Mouse (Mus musculus): ENCODE results near the gene Kif5c. TPM values are rescaled to one million over a fixed set of nuclear protein-coding genes. Genes with fewer than 3 reads are reported as not detected.
A peak's percentile ranks its signal among the peaks of the same experiment; 100 is the strongest.

The Kif5c gene
- polyA plus RNA-seq, 1 experiment = not detected

GRCm38 (mm10) chr2:49730183-49730582, 111.1 kb downstream of the Kif5c start:
- TF ChIP-seq GATA1 (IDR thresholded peaks at IDR 0.05; ENCODE audit: low read length) = no peak
- no peak for TF ChIP-seq TAL1 (IDR thresholded peaks at IDR 0.05; ENCODE audit: low read length)
- H3K4me3 ChIP-seq (replicated peaks) = peak overlapping the region; percentile 57
- no peaks in the 10 kb centered on the region for H3K9me3 ChIP-seq (ENCODE audit: control insufficient read depth, low read length)
- H3K4me1 ChIP-seq (ENCODE audit: control insufficient read depth) = peaks cover 37% of the 10 kb centered on the region
- no peaks in the 10 kb centered on the region for H3K36me3 ChIP-seq (ENCODE audit: control insufficient read depth)
- H3K27me3 ChIP-seq (ENCODE audit: control insufficient read depth) = no peaks in the 10 kb centered on the region

GRCm38 (mm10) chr2:49732745-49733655, 113.9 kb downstream of the Kif5c start:
- no peaks in the 10 kb centered on the region for H3K36me3 ChIP-seq (ENCODE audit: control insufficient read depth)
- H3K27me3 ChIP-seq (ENCODE audit: control insufficient read depth) = no peaks in the 10 kb centered on the region
- H3K4me1 ChIP-seq (ENCODE audit: control insufficient read depth) = peaks cover 37% of the 10 kb centered on the region
- TF ChIP-seq GATA1 (IDR thresholded peaks at IDR 0.05; ENCODE audit: low read length) = no peak
- TF ChIP-seq TAL1 (IDR thresholded peaks at IDR 0.05; ENCODE audit: low read length) = no peak
- no peak overlapping the region for H3K4me3 ChIP-seq (replicated peaks)
- no peaks in the 10 kb centered on the region for H3K9me3 ChIP-seq (ENCODE audit: control insufficient read depth, low read length)

DNA sequence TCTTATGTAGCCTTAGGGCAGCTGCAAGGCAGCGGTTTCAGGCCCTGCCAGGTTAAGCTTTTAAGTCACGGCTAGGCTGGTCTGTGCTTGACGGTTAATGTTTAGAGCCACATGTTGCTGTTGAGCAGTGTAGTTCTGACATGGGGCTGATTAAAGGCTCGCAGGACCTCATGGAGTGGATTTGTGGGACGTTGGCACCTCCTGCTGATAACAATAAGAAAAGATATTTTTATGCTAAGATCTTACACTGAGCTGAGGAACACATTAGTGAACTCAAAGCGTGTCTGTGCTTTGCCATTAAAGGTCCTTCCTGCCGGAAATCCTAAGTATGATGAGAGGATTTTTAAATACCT, 114.5 kb downstream of the Kif5c start:
- TF ChIP-seq TAL1 (IDR thresholded peaks at IDR 0.05; ENCODE audit: low read length) = no peak
- TF ChIP-seq GATA1 (IDR thresholded peaks at IDR 0.05; ENCODE audit: low read length) = no peak
- Histone ChIP-seq H3K9me3 (ENCODE audit: control insufficient read depth, low read length) (no peaks in the 10 kb centered on the region), H3K36me3 (ENCODE audit: control insufficient read depth) (no peaks in the 10 kb centered on the region), H3K27me3 (ENCODE audit: control insufficient read depth) (no peaks in the 10 kb centered on the region), H3K4me1 (ENCODE audit: control insufficient read depth) (peaks cover 34% of the 10 kb centered on the region), H3K4me3 (replicated peaks) (no peak overlapping the region)

DNA sequence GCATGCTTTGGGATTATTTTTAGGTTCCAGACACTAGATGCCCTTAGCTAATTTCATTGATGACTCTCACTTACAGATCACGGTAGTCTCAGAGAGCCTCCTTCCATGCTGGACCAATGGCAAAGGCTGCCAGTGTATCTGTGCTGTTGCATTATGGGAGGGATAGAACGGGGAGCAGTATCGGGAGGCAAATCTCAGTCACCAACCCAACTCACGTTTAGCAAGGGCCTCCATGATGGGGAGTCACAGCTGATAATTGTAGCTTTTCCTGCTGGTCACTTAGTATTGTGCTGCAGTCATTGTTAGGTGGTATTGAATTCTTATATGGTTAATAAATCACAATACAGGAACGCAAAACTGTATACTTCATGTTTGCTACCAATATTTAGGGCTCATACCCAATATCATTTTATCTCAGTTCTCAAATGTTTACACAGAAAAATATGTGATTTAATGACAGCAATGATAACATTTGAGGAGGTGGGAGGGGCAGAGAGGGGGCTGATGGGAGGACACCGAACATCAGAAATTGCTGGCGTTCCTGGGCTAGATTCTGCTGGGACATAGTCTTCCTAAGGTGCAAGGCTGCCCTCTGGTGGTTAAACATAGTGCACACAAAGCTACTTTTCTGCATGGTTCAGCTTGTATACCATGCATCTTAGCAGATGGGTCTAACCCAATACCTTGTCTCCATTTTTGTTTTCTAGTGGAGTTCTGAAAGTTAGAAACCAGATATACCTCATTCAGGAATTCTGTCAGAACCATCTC, 115.1 kb downstream of the Kif5c start:
- no peaks in the 10 kb centered on the region for H3K36me3 ChIP-seq (ENCODE audit: control insufficient read depth)
- no peak overlapping the region for H3K4me3 ChIP-seq (replicated peaks)
- peaks cover 29% of the 10 kb centered on the region for H3K4me1 ChIP-seq (ENCODE audit: control insufficient read depth)
- H3K27me3 ChIP-seq (ENCODE audit: control insufficient read depth) = no peaks in the 10 kb centered on the region
- H3K9me3 ChIP-seq (ENCODE audit: control insufficient read depth, low read length) = no peaks in the 10 kb centered on the region
- no peak for TF ChIP-seq TAL1 (IDR thresholded peaks at IDR 0.05; ENCODE audit: low read length)
- no peak for TF ChIP-seq GATA1 (IDR thresholded peaks at IDR 0.05; ENCODE audit: low read length)

- H3K36me3 ChIP-seq (ENCODE audit: control insufficient read depth) = no peaks in the 10 kb centered on the region
- H3K4me3 ChIP-seq (replicated peaks) = no peak overlapping the region
- H3K4me1 ChIP-seq (ENCODE audit: control insufficient read depth) = peaks cover 19% of the 10 kb centered on the region
- H3K9me3 ChIP-seq (ENCODE audit: control insufficient read depth, low read length) = no peaks in the 10 kb centered on the region
- no peaks in the 10 kb centered on the region for H3K27me3 ChIP-seq (ENCODE audit: control insufficient read depth)
- TF ChIP-seq GATA1 (IDR thresholded peaks at IDR 0.05; ENCODE audit: low read length) = no peak
- no peak for TF ChIP-seq TAL1 (IDR thresholded peaks at IDR 0.05; ENCODE audit: low read length)
Observed at GRCm38 (mm10) chr2:49735386-49735785, 116.3 kb downstream of the Kif5c start.

- Histone ChIP-seq H3K9me3 (ENCODE audit: control insufficient read depth, low read length) (no peaks in the 10 kb centered on the region), H3K4me1 (ENCODE audit: control insufficient read depth) (peaks cover 3% of the 10 kb centered on the region), H3K4me3 (replicated peaks) (no peak overlapping the region), H3K27me3 (ENCODE audit: control insufficient read depth) (no peaks in the 10 kb centered on the region), H3K36me3 (ENCODE audit: control insufficient read depth) (no peaks in the 10 kb centered on the region)
- TF ChIP-seq GATA1 (IDR thresholded peaks at IDR 0.05; ENCODE audit: low read length) (no peak), TAL1 (IDR thresholded peaks at IDR 0.05; ENCODE audit: low read length) (no peak)
Observed at GRCm38 (mm10) chr2:49739046-49739445, 119.9 kb downstream of the Kif5c start.

GRCm38 (mm10) chr2:49741026-49741425, 121.9 kb downstream of the Kif5c start:
- H3K4me1 ChIP-seq (ENCODE audit: control insufficient read depth) = no peaks in the 10 kb centered on the region
- TF ChIP-seq TAL1 (IDR thresholded peaks at IDR 0.05; ENCODE audit: low read length) (no peak), GATA1 (IDR thresholded peaks at IDR 0.05; ENCODE audit: low read length) (no peak)
- H3K9me3 ChIP-seq (ENCODE audit: control insufficient read depth, low read length) = no peaks in the 10 kb centered on the region

DNA sequence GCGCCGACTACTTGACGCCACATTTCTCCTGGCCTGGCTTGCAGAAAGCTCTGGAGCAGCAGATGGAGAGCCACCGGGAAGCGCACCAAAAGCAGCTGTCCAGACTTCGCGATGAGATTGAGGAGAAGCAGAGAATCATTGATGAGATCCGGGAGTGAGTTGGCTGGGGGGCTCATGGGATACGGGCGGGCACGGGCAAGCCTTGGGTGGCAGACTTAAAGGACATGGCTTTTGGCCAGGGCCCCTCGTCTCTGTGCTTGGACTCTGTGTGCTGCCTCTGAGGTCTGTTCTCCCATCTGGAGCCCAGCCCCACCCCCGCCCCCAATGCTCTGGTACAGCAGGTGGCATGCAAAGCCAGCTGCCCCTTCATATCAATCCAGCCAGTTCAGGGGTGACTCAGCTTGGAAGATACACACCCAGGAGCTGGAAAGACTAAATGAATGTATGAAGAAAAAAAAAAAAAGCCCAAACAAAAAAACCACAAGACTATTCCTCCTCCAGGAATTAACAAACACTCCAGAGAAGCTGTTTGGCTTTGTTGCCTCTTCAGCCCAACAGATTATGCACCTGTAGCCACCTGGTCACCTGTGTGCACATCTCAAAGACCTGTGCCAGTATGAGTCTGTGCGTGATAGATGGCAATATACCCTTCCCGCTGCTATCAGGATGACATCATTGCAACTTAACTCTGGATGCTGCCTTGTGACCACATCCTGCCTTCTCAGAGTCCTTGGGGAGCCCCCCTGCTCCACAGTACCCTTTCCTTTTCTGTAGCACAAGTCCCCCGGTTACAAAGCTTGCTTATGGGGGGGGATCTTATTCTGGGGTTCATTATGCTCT, 123.0 kb downstream of the Kif5c start:
- Histone ChIP-seq H3K4me3 (replicated peaks) (no peak overlapping the region), H3K27me3 (ENCODE audit: control insufficient read depth) (no peaks in the 10 kb centered on the region), H3K36me3 (ENCODE audit: control insufficient read depth) (no peaks in the 10 kb centered on the region), H3K4me1 (ENCODE audit: control insufficient read depth) (no peaks in the 10 kb centered on the region), H3K9me3 (ENCODE audit: control insufficient read depth, low read length) (no peaks in the 10 kb centered on the region)
- TF ChIP-seq GATA1 (IDR thresholded peaks at IDR 0.05; ENCODE audit: low read length) (no peak), TAL1 (IDR thresholded peaks at IDR 0.05; ENCODE audit: low read length) (no peak)

More at GRCm38 (mm10) chr2:49741026-49741425, 121.9 kb downstream of the Kif5c start:
- H3K36me3 ChIP-seq (ENCODE audit: control insufficient read depth) = no peaks in the 10 kb centered on the region
- no peaks in the 10 kb centered on the region for H3K27me3 ChIP-seq (ENCODE audit: control insufficient read depth)
- no peak overlapping the region for H3K4me3 ChIP-seq (replicated peaks)

All from erythroblast, embryonic 14.5 days (primary cell).